In genomic region chr13:58202903-58203302, GRCm38 (mm10) we compare ENCODE assay signal across 20 mouse cellular contexts. TPM values are rescaled to one million over a fixed set of nuclear protein-coding genes. Genes with fewer than 3 reads are reported as not detected.
A peak's percentile ranks its signal among the peaks of the same experiment; 100 is the strongest.
DNase-seq lines count a peak whose midpoint lies in the region; ATAC-seq and TF ChIP-seq lines count a peak whose summit lies in the region.
"Had no signal": no experiment of that assay in that cellular context is flagged by ENCODE, and none has a peak within 500 bp of the region (broad histone marks: within the 10 kb centered on the region; RNA-seq: fewer than 3 reads in every experiment).

No protein-coding gene starts in this region.

- H3K9me3 ChIP-seq in liver, postnatal 0 days (ENCODE audit: low read length), result no peaks in the 10 kb centered on the region
- H3K9me3 ChIP-seq: embryonic facial prominence, embryonic 13.5 days; limb, embryonic 15.5 days; midbrain, embryonic 10.5 days had no signal

- H3K4me1 ChIP-seq in cerebellum, adult 2 months (ENCODE audit: control insufficient read depth, insufficient read depth, low read length), result peaks cover 29% of the 10 kb centered on the region
- H3K4me1 ChIP-seq in liver, postnatal 0 days (ENCODE audit: insufficient read depth), result peaks cover 18% of the 10 kb centered on the region
- H3K4me1 ChIP-seq: midbrain, embryonic 10.5 days had no signal

- TF ChIP-seq POLR2A in cerebellum, adult 2 months (IDR thresholded peaks at IDR 0.05; ENCODE audit: borderline replicate concordance, insufficient read depth, low read length), result no peak

- TF ChIP-seq CTCF in cerebellum, adult 2 months (IDR thresholded peaks at IDR 0.05; ENCODE audit: borderline replicate concordance, insufficient read depth, low read depth, low read length), result no peak
- no peak for TF ChIP-seq CTCF in liver, postnatal 0 days (IDR thresholded peaks at IDR 0.05; ENCODE audit: low read depth)

- WGBS in cerebellum, adult 2 months, result 8% methylated on average over 1 of the region's 1 CpGs
- 86% methylated on average over 1 of the region's 1 CpGs for WGBS in liver, postnatal 0 days (ENCODE audit: insufficient replicate concordance)

- H3K4me3 ChIP-seq in cerebellum, adult 2 months (replicated peaks; ENCODE audit: insufficient read depth, low read depth, low read length), result no peak overlapping the region
- H3K4me3 ChIP-seq in liver, postnatal 0 days (ENCODE audit: low read depth, low read length), result no peak overlapping the region
- H3K4me3 ChIP-seq: embryonic facial prominence, embryonic 13.5 days; gastrocnemius, adult 2 months; layer of hippocampus, adult 2 months; limb, embryonic 15.5 days; midbrain, embryonic 10.5 days had no signal

- DNase-seq in left cerebral cortex, adult 18-20 months (ENCODE audit: low spot score in 2 of 2), result peak; percentile 26 to 48
- DNase-seq in left cerebral cortex, postnatal 4 days, result no peak
- DNase-seq in brain, adult 2 months (ENCODE audit: low read depth, low spot score), result peak; percentile 86
- peak; percentile 70 to 85 for DNase-seq in cerebellum, adult 2 months
- peak; percentile 64 to 70 for DNase-seq in cerebellum, postnatal 36 days
- no peak for DNase-seq in spleen, postnatal 36 days (ENCODE audit: low spot score in 2 of 2)
- DNase-seq in liver, postnatal 0 days, result no peak
- DNase-seq: adrenal gland, postnatal 36 days; B cell, adult 2 months; gastrocnemius, adult 2 months; heart, postnatal 36 days; kidney, adult 8-10 months; kidney, postnatal 14 days; lung, postnatal 14 days had no signal

- H3K27ac ChIP-seq in cerebellum, adult 2 months (ENCODE audit: insufficient read depth, low read length), result peak overlapping the region; percentile 66; the same call in 1 of the 2 replicates
- H3K27ac ChIP-seq in liver, postnatal 0 days (ENCODE audit: low read depth), result no peak overlapping the region
- H3K27ac ChIP-seq: embryonic facial prominence, embryonic 13.5 days; gastrocnemius, adult 2 months; hindbrain, embryonic 14.5 days; layer of hippocampus, adult 2 months; limb, embryonic 15.5 days; midbrain, embryonic 10.5 days had no signal

- no peak for TF ChIP-seq EP300 in liver, postnatal 0 days (IDR thresholded peaks at IDR 0.05; ENCODE audit: low read depth)

- no peak for ATAC-seq in liver, postnatal 0 days
- ATAC-seq: forebrain, embryonic 14.5 days had no signal

- no peak overlapping the region for H3K9ac ChIP-seq in liver, postnatal 0 days (replicated peaks)
- H3K9ac ChIP-seq: embryonic facial prominence, embryonic 13.5 days; hindbrain, embryonic 14.5 days; limb, embryonic 15.5 days had no signal

- H3K4me2 ChIP-seq in liver, postnatal 0 days (ENCODE audit: low read depth, low read length), result no peak overlapping the region
- H3K4me2 ChIP-seq: embryonic facial prominence, embryonic 13.5 days; hindbrain, embryonic 14.5 days; limb, embryonic 15.5 days had no signal

- intact Hi-C loops in left cerebral cortex, postnatal 4 days (cut with DNase I), result no loop called here

- H3K36me3 ChIP-seq in liver, postnatal 0 days (replicated peaks; ENCODE audit: insufficient read depth, low read length), result 0 out of 2 replicates have a peak, but pooled peaks cover 2% of the 10 kb centered on the region

- no peaks in the 10 kb centered on the region for H3K27me3 ChIP-seq in cerebellum, adult 2 months (ENCODE audit: control insufficient read depth, insufficient read depth, low read length)
- H3K27me3 ChIP-seq in liver, postnatal 0 days (ENCODE audit: insufficient read depth, low read length), result no peaks in the 10 kb centered on the region
- H3K27me3 ChIP-seq: embryonic facial prominence, embryonic 13.5 days; limb, embryonic 15.5 days had no signal

RNA-seq across cellular contexts. Expression of gene Ubqln1, which starts 12.6 kb away (rescaled TPM):
- total RNA-seq in left cerebral cortex, adult 18-20 months (2021), result 100 to 1,000 TPM; 155 to 162 TPM
- total RNA-seq in left cerebral cortex, postnatal 4 days (2021), result 100 to 1,000 TPM; 129 to 133 TPM
- 147 and 154 TPM in 2 replicates for polyA plus RNA-seq in cerebellum, adult 2 months (2012; rRNA removed)
- 44.2 and 44.5 TPM in 2 replicates for polyA plus RNA-seq in liver, postnatal 0 days (2015; fragmentation: Nextera tagmentation; extraction: Ambion mirVana)

RNA-seq across cellular contexts. Expression of gene Idnk, which starts 45.5 kb away (rescaled TPM):
- total RNA-seq in left cerebral cortex, adult 18-20 months (2021), result 10 to 100 TPM; 29.6 to 33.2 TPM
- total RNA-seq in left cerebral cortex, postnatal 4 days (2021), result 10 to 100 TPM; 23.1 to 25.5 TPM
- 35.5 and 39.6 TPM in 2 replicates for polyA plus RNA-seq in cerebellum, adult 2 months (2012; rRNA removed)
- polyA plus RNA-seq in liver, postnatal 0 days (2015; fragmentation: Nextera tagmentation; extraction: Ambion mirVana), result 35.4 and 37.6 TPM in 2 replicates

Comparison
In these comparisons a context has a peak if more than half of its experiments do, and no peak if none do; other contexts are left out.
1. DNase-seq: peak in left cerebral cortex, adult 18-20 months (2 of 2), brain, adult 2 months (single experiment), cerebellum, adult 2 months (2 of 2) and cerebellum, postnatal 36 days (2 of 2); none in left cerebral cortex, postnatal 4 days (single experiment), spleen, postnatal 36 days (0 of 2) and liver, postnatal 0 days (single experiment).